Mouse (Mus musculus): ENCODE results near the gene Rbfox3.

The Rbfox3 gene

DNA sequence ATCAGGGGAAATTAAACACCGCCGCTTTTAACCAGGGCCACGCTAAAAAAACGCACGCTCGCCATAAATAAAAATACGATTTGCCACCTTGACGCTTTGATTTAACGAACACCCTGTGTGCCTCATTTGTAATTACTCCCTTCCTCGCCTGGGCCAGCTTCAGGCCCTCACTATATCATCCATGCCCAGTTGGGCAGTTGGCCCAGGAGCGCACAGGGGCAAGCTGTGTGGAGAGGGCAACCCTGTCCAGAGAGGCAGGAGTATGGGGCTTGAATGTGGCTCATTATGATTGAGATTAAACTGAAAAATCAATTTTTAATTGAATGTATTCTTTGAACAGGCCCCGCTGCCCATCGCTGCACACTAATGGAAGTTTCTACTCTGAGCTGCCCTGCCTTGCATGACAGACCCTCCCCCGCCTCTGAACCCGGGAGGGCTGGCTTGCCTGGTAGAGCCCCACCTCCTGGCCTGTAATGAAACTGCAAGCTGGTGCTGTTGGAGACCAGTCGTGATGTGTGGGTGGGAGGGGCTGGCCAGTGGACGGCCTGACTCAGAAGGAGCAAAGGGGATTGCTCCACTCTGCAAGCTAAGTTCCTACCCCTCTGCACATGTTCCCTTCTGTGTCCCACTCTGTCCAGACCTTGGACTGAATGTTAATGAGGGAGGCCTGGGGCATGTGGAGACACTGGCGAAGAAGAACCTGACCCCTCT is 376.9 kb downstream of the Rbfox3 start:
- ATAC-seq (ENCODE audit: insufficient number of reproducible peaks, low FRiP score, low TSS enrichment) = no peak

DNA sequence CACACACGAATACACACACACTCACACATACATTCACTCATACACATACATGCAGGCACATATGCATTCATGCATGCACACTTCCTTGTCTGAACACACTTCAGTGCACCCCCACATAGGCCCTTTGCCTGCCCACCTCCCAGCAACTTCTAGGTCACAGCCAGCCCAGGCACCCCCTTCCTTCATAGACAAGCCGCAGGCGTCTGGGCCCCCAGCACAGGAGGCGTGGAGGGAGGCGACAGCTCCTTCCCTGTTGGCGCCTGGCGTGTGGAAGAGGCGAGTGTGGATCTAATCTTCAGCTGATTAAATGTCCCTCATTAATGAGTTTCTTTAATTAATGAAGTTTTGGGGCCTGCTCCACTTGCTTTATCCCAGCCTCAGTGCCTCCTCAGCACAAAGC is 381.1 kb downstream of the Rbfox3 start:
- no peak for ATAC-seq (ENCODE audit: insufficient number of reproducible peaks, low FRiP score, low TSS enrichment)

DNA sequence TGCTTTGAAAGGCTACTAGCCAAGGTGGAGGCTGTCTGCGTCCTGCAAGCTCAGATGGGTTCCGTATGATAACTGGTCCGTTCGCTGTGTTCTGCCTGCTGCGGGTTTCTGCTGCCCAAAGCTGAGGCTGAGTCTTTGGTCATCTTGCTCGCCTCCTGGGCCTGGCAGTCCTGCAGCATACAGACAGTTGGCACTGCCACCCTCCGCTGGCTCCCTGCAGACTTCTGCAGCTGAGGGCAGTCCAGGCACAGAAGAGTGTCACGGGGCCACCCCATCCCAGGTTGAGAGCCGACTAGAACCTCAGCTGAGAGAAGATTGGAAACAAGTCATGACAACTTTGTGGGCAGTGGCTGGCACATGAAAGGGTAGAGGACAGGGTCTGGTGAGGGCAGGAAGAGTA is 382.6 kb downstream of the Rbfox3 start:
- no peak for ATAC-seq (ENCODE audit: insufficient number of reproducible peaks, low FRiP score, low TSS enrichment)

DNA sequence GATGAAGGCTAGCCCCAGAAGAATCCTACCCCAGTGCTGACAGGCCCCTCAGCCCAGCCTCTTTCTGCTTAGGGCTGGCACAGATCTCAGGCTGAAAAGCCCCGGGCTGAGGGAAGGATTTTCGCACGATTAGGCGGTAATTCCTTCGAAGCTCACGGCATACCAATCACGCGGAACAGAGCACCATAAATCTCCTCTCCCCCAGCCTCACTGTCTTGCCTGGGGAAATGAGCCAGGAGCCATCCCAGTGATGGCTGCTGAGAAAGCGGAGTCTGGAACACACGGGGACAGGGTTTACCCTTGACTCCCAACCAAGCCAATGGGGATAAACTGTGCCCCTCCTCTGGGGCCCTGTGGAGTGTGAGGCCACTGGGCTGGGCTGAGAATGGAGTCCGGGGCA is 386.3 kb downstream of the Rbfox3 start:
- ATAC-seq (ENCODE audit: insufficient number of reproducible peaks, low FRiP score, low TSS enrichment) = no peak

DNA sequence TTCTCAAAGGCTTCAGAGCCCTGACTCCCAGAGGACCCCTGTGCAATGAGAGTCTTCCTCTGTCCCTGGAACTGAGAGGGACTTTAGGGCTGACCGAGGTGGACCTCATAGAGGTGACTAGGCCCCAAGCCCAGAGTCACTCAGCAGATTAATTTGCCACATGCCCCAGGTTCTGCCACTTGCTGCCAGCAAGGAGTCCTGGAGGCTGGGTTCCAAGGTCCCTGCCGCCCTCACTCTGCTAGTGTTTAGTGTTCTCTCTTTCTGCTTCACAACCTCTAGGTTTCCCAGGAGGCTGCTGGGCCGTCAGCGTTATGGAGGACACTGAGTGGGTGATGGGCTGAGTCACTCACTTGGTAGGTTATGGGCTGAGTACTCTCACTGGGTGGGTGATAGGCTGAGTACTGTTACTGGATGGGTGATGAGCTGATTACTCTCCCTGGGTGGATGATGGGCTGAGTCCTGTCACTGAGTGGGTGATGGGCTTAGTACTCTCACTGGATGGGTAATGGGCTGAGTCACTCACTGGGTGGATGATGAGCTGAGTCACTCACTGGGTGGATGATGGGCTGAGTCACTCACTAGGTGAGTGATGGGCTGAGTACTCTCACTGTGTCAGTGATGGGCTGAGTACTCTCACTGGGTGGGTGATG is 387.8 kb downstream of the Rbfox3 start:
- no peak for ATAC-seq (ENCODE audit: insufficient number of reproducible peaks, low FRiP score, low TSS enrichment)

DNA sequence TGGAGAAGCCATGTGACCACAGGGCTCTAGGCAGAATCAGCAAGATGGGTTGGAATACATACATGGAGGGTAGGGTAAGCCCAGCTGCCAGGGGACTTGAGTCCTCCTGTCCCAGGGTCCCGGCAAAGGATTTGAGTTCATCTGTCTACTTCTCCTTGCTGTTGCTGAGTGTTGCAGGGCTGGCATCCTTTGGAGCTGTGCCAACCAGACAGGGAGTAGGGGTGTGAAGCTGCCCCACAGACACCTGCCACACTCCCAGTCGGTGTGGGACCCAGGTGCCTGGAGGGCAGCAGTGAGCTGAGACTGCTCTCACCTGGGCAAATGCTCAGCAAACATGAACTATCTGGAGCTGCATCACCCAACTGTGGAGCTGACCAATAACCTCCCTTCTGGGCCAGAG is 390.5 kb downstream of the Rbfox3 start:
- ATAC-seq (ENCODE audit: insufficient number of reproducible peaks, low FRiP score, low TSS enrichment) = no peak

DNA sequence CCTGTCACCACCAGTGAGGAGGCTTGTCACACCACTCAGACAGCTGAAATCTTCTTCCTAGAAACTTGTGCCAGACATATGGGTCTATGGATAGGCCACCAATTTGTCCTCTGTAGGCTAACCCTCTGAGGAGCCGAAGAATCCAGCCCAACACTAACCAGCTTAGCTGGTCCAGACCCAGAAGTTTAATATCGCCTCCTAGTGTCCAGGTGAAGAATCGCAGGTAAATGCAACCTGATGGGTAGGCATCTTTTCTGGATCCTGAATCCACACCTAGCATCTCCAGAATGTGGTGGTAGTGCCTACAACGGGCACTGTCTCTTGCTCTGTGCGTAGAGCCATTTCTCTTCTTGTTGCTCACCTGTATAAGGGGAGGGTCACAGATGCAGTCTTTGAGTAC is 391.1 kb downstream of the Rbfox3 start:
- no peak for ATAC-seq (ENCODE audit: insufficient number of reproducible peaks, low FRiP score, low TSS enrichment)

DNA sequence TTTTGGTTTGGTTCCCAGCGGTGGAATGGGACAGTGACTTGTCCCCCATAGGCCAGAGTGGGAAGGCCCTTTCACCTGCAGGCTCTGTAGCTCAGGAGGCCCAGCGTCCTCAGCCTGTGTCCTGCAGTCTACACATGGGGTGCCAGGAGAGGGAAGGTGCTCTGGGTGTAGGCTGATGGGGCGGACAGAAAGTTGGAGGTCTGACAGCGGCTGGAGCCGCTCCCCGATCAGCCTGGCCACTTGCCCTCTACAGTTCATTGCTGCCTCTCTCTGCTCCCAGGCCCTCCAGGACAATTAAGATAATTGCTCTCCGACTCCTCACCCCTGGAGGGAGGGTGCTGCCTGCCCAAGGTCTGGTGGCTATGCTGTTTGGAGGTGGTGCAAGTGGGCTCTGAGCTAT is 392.7 kb downstream of the Rbfox3 start:
- ATAC-seq (ENCODE audit: insufficient number of reproducible peaks, low FRiP score, low TSS enrichment) = no peak

DNA sequence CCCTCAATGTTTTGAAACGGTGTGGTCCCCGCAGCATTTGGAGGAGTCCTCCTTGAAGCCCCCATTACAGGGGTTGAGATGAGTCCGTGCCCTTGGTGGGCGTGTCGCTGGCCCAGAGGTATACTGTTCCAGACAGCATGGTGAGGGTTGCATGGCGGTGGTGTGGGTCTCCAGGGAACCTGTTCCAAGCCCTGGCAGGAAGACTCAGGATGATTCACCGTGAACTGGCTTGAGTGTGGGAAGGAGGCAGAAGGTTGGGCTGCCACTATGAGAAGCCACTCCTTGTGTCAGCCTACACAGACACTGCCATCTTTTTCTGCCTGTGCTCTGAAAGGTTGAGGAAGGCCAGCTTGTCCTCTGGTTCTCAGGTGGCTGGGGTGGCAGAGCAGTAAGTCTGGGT is 393.5 kb downstream of the Rbfox3 start:
- no peak for ATAC-seq (ENCODE audit: insufficient number of reproducible peaks, low FRiP score, low TSS enrichment)

DNA sequence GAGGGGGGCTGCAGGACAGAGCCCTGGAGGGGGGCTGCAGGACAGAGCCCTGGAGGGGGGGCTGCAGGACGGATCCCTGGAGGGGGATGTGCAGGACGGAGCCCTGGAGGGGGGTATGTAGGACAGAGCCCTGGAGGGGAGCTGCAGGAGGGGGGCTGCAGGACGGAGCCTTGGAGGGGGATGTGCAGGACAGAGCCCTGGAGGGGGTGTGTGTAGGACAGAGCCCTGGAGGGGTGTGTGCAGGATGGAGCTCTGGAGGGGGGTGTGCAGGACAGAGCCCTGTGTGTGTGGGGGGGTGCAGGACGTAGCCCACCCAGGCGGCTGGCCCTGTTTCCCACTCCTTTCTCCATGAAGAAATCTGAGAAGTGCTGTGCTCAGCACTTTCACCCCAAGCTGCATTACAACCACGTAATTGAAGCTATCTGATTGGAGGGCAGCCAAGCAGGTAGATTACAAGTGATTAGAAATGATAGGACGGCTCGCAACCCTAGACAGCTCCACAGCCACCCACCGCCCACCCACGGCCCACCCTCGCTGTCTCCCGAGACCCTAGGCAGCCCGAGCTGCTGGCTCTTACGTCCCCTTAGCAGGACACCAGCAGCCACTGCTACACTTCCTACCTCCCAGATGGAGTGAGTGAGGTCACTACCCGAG is 399.0 kb downstream of the Rbfox3 start:
- ATAC-seq (ENCODE audit: insufficient number of reproducible peaks, low FRiP score, low TSS enrichment) = no peak

DNA sequence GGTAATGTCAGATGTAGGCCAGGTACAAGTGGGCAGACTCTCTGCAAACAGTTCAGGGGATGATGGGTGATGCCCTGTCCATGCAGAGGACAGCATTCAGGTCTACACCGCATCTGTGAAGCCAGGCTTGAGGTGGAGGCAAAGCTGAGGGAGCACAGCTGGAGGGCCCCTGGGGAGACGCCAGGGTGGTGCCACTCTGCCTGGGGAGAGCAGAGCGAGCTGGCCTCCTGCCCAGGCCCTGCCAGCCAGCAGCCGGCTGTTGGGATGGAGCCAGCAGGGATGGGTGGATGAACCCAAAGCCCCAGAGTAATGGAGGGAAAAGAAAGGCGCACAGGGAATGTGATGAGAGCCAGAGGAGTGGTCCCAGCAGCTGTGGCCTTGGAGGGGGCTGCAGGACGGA is 399.5 kb downstream of the Rbfox3 start:
- no peak for ATAC-seq (ENCODE audit: insufficient number of reproducible peaks, low FRiP score, low TSS enrichment)

DNA sequence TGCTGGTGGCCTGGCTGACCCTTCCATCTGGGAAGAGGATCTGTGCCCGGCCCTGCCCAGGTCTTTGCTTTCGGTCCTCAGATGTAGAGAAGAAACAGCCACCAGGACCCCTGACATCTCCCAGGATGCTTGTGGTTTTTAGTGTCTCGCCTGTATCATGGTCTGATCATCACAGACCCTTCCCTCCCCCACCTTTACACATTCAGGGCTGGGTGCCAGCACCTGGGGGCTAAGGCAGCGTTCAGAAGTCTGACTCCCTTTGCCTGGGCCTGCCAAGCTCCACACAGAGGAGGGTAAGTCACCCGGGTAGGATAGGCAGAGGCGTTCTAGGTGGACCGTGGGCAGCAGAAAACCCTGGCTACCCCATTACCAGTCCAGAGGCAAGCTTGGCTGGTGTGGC is 403.1 kb downstream of the Rbfox3 start:
- no peak for ATAC-seq (ENCODE audit: insufficient number of reproducible peaks, low FRiP score, low TSS enrichment)

DNA sequence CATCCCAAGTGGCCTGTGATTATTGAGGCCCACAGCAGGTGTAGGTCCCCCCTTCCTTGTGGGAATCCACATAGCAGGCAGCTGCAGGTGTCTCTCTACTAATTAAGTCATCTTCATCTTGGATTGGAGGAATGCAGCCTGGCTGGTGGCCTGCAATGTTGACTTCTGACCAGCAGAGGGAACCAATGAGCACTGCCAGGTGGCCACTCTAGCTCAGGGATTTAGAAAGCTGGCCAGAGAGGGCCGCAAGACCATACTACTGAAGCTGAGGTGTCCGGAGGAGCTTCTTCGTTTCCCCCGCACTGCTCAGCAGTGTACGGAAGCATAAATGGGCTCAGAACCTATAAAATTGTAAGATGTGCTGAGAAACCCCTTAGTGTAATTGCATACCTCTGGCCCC is 403.5 kb downstream of the Rbfox3 start:
- 0 out of 2 replicates have a peak, but pooled peaks have one; percentile 21 for ATAC-seq (ENCODE audit: insufficient number of reproducible peaks, low FRiP score, low TSS enrichment)

DNA sequence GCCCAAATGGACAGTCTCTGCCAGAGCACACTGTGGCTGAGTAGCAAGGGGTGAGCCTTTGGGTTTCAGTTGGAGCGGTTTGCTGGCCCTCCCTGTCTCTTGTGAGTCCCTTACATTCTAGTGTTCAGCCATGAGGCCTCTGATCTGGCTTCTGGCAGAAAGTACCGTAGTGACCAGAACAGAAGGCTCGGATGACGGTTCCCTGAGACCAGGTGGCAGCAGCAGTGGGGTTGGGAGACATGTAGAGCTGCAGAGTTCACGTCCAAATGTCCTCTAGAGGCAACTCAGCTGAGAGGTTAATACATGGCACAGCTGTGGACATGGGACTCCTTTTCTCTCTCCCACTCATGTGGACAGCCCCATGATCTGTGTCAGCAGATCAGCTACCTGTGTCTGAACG is 404.3 kb downstream of the Rbfox3 start:
- no peak for ATAC-seq (ENCODE audit: insufficient number of reproducible peaks, low FRiP score, low TSS enrichment)

DNA sequence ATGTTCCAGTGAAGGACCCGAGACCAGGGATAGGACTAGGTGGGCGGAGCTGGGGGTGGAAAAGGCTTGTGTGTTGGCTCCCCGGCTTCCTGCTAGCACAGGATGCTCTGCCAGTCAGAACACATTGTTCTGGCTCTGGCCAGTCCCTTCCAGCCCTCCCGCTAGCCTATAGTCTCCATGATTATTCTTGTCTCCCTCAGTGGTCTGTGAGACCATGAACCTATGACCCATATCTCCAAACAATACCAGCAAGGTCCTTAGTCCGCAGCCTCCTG is 407.3 kb downstream of the Rbfox3 start:
- ATAC-seq (ENCODE audit: insufficient number of reproducible peaks, low FRiP score, low TSS enrichment) = no peak

DNA sequence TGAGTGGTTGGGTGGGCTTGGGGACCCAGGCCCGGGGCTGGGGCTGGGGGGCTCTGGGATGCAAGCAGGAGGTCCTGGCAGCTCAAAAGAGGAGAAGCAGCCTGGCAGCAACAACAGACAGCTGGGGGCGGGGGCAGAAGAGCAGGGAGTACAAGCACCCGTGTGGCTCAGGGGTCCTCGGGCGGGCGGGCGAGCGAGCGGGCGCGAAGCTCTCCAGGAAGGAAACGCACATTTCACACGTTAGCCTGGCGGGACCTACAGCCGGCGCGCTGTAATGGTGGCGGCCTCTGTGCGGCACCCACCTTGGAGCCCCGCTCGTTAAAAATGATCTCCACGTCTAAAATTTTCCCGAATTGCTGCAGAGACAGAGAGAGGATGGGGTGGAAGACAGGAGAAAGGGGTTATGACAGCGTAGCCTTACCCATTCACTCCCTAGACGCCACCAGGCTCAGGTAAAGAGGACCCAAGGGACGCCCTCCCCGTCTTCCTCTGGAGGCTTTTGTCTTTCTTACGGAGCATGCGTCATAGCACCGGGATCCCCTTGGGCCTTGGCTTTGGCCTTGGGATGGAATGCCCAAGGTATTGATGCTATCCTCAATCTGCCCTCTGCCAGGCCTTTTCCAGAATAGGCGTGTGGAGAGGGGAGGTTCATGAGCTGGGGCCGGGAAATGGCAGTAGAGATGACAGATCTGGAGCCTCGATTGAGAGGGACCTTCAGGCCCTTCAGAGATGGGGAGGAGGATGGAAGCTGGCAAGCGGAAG is 407.8 kb downstream of the Rbfox3 start:
- no peak for ATAC-seq (ENCODE audit: insufficient number of reproducible peaks, low FRiP score, low TSS enrichment)

DNA sequence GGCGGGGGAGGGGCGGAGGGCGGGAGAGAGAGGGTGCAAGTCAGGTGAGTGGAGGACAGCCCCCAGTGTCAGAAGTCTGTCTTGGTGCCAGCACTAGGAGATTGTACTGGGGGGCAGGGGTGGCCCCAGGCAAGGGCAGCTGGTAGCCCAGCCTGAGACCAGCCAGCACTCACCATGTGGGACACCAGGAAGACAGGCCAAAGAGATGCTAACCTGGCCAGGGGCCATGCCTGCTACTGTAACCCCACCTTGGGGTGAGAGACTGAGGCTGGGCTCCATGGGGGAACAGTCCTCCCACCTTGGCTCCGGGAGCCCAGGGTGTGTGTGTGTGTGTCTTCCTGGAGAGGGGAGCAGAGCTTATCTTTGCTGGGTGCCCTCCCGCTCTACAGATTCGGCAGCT is 408.4 kb downstream of the Rbfox3 start:
- ATAC-seq (ENCODE audit: insufficient number of reproducible peaks, low FRiP score, low TSS enrichment) = no peak

DNA sequence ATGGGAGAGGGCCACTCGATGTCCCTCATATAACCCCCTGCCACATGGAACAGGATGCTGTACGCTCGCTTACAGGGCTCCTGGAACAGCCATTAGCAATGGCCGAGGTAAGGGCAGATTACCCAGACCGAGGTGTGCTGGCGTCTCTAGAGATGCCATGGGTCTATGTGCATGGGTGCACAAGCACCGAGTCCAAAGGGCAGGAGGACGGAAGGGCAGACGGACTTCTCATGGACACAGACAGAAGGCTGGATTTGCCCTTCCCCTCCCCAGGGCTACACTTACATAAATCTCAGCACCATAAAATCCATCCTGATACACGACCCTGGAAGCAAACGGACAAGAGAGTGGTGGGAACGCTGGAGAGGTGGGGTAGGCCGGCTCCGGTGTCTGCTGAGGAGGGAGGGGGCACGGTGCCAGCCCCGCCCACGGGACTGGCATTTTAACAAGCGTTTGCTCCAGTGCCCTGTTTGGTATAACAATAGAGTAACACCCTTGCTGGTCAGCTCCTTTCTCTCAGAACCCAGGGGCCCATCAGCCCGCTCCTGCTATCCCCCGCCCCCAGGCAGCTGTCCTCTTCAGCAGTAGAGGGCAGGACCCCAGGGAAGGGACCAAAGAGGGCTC is 415.2 kb downstream of the Rbfox3 start:
- ATAC-seq (ENCODE audit: insufficient number of reproducible peaks, low FRiP score, low TSS enrichment) = no peak

DNA sequence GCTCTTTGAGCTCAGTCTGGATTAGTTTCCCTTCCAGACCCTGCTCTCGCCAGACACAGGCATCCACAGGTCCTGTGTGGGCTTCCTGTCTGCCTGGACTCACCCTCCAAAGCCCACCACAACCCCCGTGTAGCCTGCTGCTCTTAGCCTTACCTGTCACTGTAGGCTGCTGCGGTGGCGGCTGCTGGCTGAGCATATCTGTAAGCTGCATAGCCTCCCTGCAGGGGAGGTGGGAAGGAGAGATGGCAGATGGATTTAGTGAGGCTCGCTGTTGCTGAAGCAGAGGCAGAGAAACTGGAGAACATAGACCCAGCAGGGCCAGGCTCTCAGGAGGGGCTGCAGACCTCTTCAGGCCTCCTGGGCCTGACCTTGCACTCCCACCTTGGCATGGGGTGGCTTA is 416.3 kb downstream of the Rbfox3 start:
- no peak for ATAC-seq (ENCODE audit: insufficient number of reproducible peaks, low FRiP score, low TSS enrichment)

DNA sequence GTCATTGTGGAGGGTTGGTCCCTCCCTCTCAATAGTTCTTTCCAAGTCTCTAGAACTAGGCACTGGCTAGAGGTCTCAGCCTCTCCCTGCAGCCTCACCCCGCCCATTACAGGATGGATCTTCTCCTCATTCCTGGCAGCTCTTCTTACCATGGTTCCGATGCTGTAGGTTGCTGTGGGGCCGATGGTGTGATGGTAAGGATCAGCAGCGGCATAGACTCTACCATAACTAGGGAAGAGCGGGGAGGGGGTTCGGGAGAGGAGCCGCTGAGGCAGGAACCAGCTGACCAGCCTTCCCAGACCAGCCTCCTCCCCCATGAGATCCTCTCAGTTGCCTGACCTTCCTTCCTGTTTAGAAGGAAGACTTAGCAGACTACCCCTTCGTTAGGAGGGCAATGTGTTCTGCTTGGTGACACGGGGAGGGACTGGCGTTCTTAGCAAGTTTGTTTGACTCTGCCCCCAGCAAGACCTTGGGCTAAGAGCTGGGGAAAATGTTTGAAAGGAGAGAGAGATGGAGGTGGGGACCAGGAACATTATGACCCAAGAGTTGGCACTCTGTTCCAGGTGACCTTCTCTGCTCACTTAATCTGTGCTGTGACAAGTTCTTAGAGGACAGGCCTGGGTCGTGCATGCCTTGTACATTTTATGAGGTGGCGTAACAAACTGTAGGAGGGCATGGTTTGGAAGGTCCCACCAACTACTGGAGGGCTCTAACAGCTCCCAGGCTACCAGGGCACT is 417.2 kb downstream of the Rbfox3 start:
- no peak for ATAC-seq (ENCODE audit: insufficient number of reproducible peaks, low FRiP score, low TSS enrichment)

All from cerebellum, adult (tissue).